ENCODE assay signal across 13 mouse cellular contexts in the genomic region with DNA sequence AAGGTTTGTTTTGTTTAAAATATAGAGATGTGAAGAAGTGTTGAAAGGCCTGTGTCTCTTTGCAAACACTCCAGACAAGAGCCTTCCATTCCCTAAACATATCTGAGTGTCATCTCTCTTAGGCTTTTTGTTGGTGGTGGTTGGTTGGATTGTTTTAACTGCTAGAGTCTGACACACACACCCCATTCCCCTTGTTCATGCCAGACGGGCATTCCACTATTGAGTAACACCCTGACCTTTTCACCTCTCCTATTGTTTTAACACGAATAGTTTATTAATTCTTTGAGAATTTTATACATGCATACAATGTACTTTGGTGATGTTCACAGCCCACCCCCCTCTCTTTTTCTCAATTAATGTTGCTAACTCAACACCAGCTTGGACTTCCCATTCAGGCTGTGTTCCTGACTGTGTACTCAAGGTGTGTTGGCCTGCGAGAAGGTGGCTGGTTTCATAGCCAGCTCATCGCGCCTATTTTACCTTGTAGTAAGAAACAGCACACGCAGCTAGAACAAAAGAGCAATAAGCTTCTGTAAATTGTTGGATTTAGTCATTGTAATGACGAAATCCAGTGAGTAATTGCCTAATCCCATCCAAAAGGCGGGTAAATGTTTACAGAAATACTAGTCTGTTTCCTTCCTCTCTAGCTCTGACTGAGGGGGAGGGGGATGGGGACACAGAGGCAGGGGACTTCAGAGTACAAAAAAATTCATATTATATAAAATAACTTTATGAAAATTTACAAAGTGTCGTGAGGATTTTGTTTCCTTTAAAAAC. TPM values are rescaled to one million over a fixed set of nuclear protein-coding genes. Genes with fewer than 3 reads are reported as not detected.
DNase-seq lines count a peak whose midpoint lies in the region; ATAC-seq lines count a peak whose summit lies in the region.
"Had no signal": no experiment of that assay in that cellular context is flagged by ENCODE, and none has a peak within 500 bp of the region (broad histone marks: within the 10 kb centered on the region; RNA-seq: fewer than 3 reads in every experiment).

No protein-coding gene starts in this region.

- peak; percentile 79 for ATAC-seq in granulocyte monocyte progenitor cell, adult 5-6 weeks (replicated peaks; ENCODE audit: poor library complexity, severe bottlenecking)

- DNase-seq in 3134 (ENCODE audit: extremely low read depth, insufficient read length, low spot score): peak; percentile 39
- peak; percentile 26 for DNase-seq in Muller cell, postnatal 12 days (ENCODE audit: inconsistent ontology term)
- peak; percentile 31 to 38 for DNase-seq in lung, postnatal 4 days
- no peak for DNase-seq in retina, postnatal 1 day
- DNase-seq in urinary bladder, adult 2 months (ENCODE audit: low spot score): no peak
- DNase-seq in kidney, postnatal 36 days: no peak
- DNase-seq in neural tube, embryonic 10.5 days (ENCODE audit: extremely low spot score, low spot score): no peak
- DNase-seq: cerebellum, adult 11 months; cerebellum, postnatal 25 days; gastrocnemius, postnatal 10 days; heart, postnatal 4 days; thymus, postnatal 14 days had no signal

RNA-seq across cellular contexts. Expression of a gene that starts 30.5 kb away (rescaled TPM):
- 1.8 TPM in 1 of 2 replicates, not detected in the other for total RNA-seq in granulocyte monocyte progenitor cell, adult 5-6 weeks (2014; fragmentation: Nextera tagmentation)
- total RNA-seq in granulocyte monocyte progenitor cell, adult 5-6 weeks (2017): 0.46 and 1.0 TPM in 2 replicates
- polyA plus RNA-seq in urinary bladder, adult 2 months (2012; rRNA removed): 3.0 and 3.3 TPM in 2 replicates

RNA-seq across cellular contexts. Expression of a gene that starts 33.3 kb away (rescaled TPM):
- total RNA-seq in granulocyte monocyte progenitor cell, adult 5-6 weeks (2014; fragmentation: Nextera tagmentation): 31.2 and 47.8 TPM in 2 replicates
- total RNA-seq in granulocyte monocyte progenitor cell, adult 5-6 weeks (2017): 46.3 and 61.3 TPM in 2 replicates
- polyA plus RNA-seq in urinary bladder, adult 2 months (2012; rRNA removed): 45.2 and 48.5 TPM in 2 replicates

Comparison
In these comparisons a context has a peak if more than half of its experiments do, and no peak if none do; other contexts are left out.
1. DNase-seq: peak in 3134 (single experiment), Muller cell, postnatal 12 days (single experiment) and lung, postnatal 4 days (2 of 2); none in retina, postnatal 1 day (single experiment), urinary bladder, adult 2 months (single experiment), kidney, postnatal 36 days (0 of 2) and neural tube, embryonic 10.5 days (single experiment).